Mouse (Mus musculus): Measurements from ENCODE around the gene Krtap15. TPM values are rescaled to one million over a fixed set of nuclear protein-coding genes. Genes with fewer than 3 reads are reported as not detected.

Krtap15 gene
- polyA plus RNA-seq, 1 experiment from 2014 or later, result not detected

- Histone ChIP-seq H3K4me3 (replicated peaks; ENCODE audit: low read length) (no peak overlapping the region), H3K9ac (ENCODE audit: low read length) (no peak overlapping the region), H3K4me2 (ENCODE audit: low read depth, low read length) (no peak overlapping the region), H3K36me3 (ENCODE audit: control insufficient read depth, insufficient read depth, low read length) (no peaks in the 10 kb centered on the region), H3K27me3 (ENCODE audit: control insufficient read depth, insufficient read depth, low read length) (no peaks in the 10 kb centered on the region), H3K9me3 (replicated peaks; ENCODE audit: control insufficient read depth, low read length) (no peaks in the 10 kb centered on the region), H3K4me1 (ENCODE audit: control insufficient read depth, insufficient read depth, low read length) (no peaks in the 10 kb centered on the region), H3K27ac (ENCODE audit: low read length) (no peak overlapping the region)
- WGBS, result 68% methylated on average over 4 of the region's 4 CpGs
- ATAC-seq (ENCODE audit: insufficient read depth, low FRiP score), result no peak
Measured at GRCm38 (mm10) chr16:88848558-88848957, 28.5 kb downstream of the Krtap15 start.

GRCm38 (mm10) chr16:88851450-88851849 lies 31.4 kb downstream of the Krtap15 start:
- no peak overlapping the region for H3K4me2 ChIP-seq (ENCODE audit: low read depth, low read length)
- ATAC-seq (ENCODE audit: insufficient read depth, low FRiP score), result no peak
- no peaks in the 10 kb centered on the region for H3K36me3 ChIP-seq (ENCODE audit: control insufficient read depth, insufficient read depth, low read length)
- no peaks in the 10 kb centered on the region for H3K4me1 ChIP-seq (ENCODE audit: control insufficient read depth, insufficient read depth, low read length)
- no peak overlapping the region for H3K9ac ChIP-seq (ENCODE audit: low read length)
- H3K9me3 ChIP-seq (replicated peaks; ENCODE audit: control insufficient read depth, low read length), result no peaks in the 10 kb centered on the region
- H3K4me3 ChIP-seq (replicated peaks; ENCODE audit: low read length), result no peak overlapping the region
- no peaks in the 10 kb centered on the region for H3K27me3 ChIP-seq (ENCODE audit: control insufficient read depth, insufficient read depth, low read length)
- 16% methylated on average over 5 of the region's 5 CpGs for WGBS
- no peak overlapping the region for H3K27ac ChIP-seq (ENCODE audit: low read length)

- H3K36me3 ChIP-seq (ENCODE audit: control insufficient read depth, insufficient read depth, low read length), result no peaks in the 10 kb centered on the region
- H3K4me3 ChIP-seq (replicated peaks; ENCODE audit: low read length), result no peak overlapping the region
- H3K9me3 ChIP-seq (replicated peaks; ENCODE audit: control insufficient read depth, low read length), result no peaks in the 10 kb centered on the region
- H3K27me3 ChIP-seq (ENCODE audit: control insufficient read depth, insufficient read depth, low read length), result no peaks in the 10 kb centered on the region
- H3K27ac ChIP-seq (ENCODE audit: low read length), result no peak overlapping the region
- H3K9ac ChIP-seq (ENCODE audit: low read length), result no peak overlapping the region
- H3K4me2 ChIP-seq (ENCODE audit: low read depth, low read length), result no peak overlapping the region
- no peaks in the 10 kb centered on the region for H3K4me1 ChIP-seq (ENCODE audit: control insufficient read depth, insufficient read depth, low read length)
- no peak for ATAC-seq (ENCODE audit: insufficient read depth, low FRiP score)
- 89% methylated on average over 4 of the region's 4 CpGs for whole genome bisulfite sequencing
Measured at GRCm38 (mm10) chr16:88864887-88865407, 44.9 kb downstream of the Krtap15 start.

GRCm38 (mm10) chr16:88869311-88869710 lies 49.3 kb downstream of the Krtap15 start, which contains the start of gene Krtap19-1:
Gene Krtap19-1 (minus strand): TSS chr16:88869411.
- no peak within 1 kb of the TSS for H3K9ac ChIP-seq (ENCODE audit: low read length)
- H3K36me3 ChIP-seq (ENCODE audit: control insufficient read depth, insufficient read depth, low read length), result no peaks in the 10 kb centered on the region
- 82% methylated on average over 6 of the region's 6 CpGs for WGBS
- no peak within 1 kb of the TSS for H3K4me3 ChIP-seq (replicated peaks; ENCODE audit: low read length)
- ATAC-seq (ENCODE audit: insufficient read depth, low FRiP score), result no peak
- H3K4me2 ChIP-seq (ENCODE audit: low read depth, low read length), result no peak within 1 kb of the TSS
- no peaks in the 10 kb centered on the region for H3K27me3 ChIP-seq (ENCODE audit: control insufficient read depth, insufficient read depth, low read length)
- H3K9me3 ChIP-seq (replicated peaks; ENCODE audit: control insufficient read depth, low read length), result no peaks in the 10 kb centered on the region
- H3K4me1 ChIP-seq (ENCODE audit: control insufficient read depth, insufficient read depth, low read length), result no peaks in the 10 kb centered on the region
- H3K27ac ChIP-seq (ENCODE audit: low read length), result no peak within 1 kb of the TSS

GRCm38 (mm10) chr16:88874169-88874568 lies 54.2 kb downstream of the Krtap15 start, which contains the start of gene Krtap19-2:
Gene Krtap19-2 (minus strand): TSS chr16:88874269.
- Histone ChIP-seq H3K4me3 (replicated peaks; ENCODE audit: low read length) (no peak within 1 kb of the TSS), H3K4me2 (ENCODE audit: low read depth, low read length) (no peak within 1 kb of the TSS), H3K36me3 (ENCODE audit: control insufficient read depth, insufficient read depth, low read length) (no peaks in the 10 kb centered on the region), H3K27me3 (ENCODE audit: control insufficient read depth, insufficient read depth, low read length) (no peaks in the 10 kb centered on the region), H3K9me3 (replicated peaks; ENCODE audit: control insufficient read depth, low read length) (no peaks in the 10 kb centered on the region), H3K27ac (ENCODE audit: low read length) (no peak within 1 kb of the TSS), H3K9ac (ENCODE audit: low read length) (no peak within 1 kb of the TSS), H3K4me1 (ENCODE audit: control insufficient read depth, insufficient read depth, low read length) (no peaks in the 10 kb centered on the region)
- no peak for ATAC-seq (ENCODE audit: insufficient read depth, low FRiP score)
- 93% methylated on average over 3 of the region's 3 CpGs for WGBS

GRCm38 (mm10) chr16:88877938-88878337 lies 57.9 kb downstream of the Krtap15 start, which contains the start of gene Krtap19-3:
Gene Krtap19-3 (minus strand): TSS chr16:88878038.
- Histone ChIP-seq H3K4me3 (replicated peaks; ENCODE audit: low read length) (no peak within 1 kb of the TSS), H3K27me3 (ENCODE audit: control insufficient read depth, insufficient read depth, low read length) (no peaks in the 10 kb centered on the region), H3K9me3 (replicated peaks; ENCODE audit: control insufficient read depth, low read length) (no peaks in the 10 kb centered on the region), H3K9ac (ENCODE audit: low read length) (no peak within 1 kb of the TSS), H3K36me3 (ENCODE audit: control insufficient read depth, insufficient read depth, low read length) (no peaks in the 10 kb centered on the region), H3K27ac (ENCODE audit: low read length) (no peak within 1 kb of the TSS), H3K4me2 (ENCODE audit: low read depth, low read length) (no peak within 1 kb of the TSS), H3K4me1 (ENCODE audit: control insufficient read depth, insufficient read depth, low read length) (no peaks in the 10 kb centered on the region)
- ATAC-seq (ENCODE audit: insufficient read depth, low FRiP score), result no peak
- 69% methylated on average over 2 of the region's 2 CpGs for WGBS

Other genes starting within 250 kb of the Krtap15 start
- not detected in 2 replicates for gene Krtap24-1, start 207.9 kb upstream of the Krtap15 start, polyA plus RNA-seq (2015; fragmentation: Nextera tagmentation; extraction: Ambion mirVana)
- gene 2310079G19Rik, start 192.5 kb upstream of the Krtap15 start, polyA plus RNA-seq (2015; fragmentation: Nextera tagmentation; extraction: Ambion mirVana), result not detected in 2 replicates
- not detected in 2 replicates for gene Krtap26-1, start 172.4 kb upstream of the Krtap15 start, polyA plus RNA-seq (2015; fragmentation: Nextera tagmentation; extraction: Ambion mirVana)
- gene Krtap27-1, start 148.5 kb upstream of the Krtap15 start, polyA plus RNA-seq (2015; fragmentation: Nextera tagmentation; extraction: Ambion mirVana), result not detected in 2 replicates
- gene 2310061N02Rik, start 112.3 kb upstream of the Krtap15 start, polyA plus RNA-seq (2015; fragmentation: Nextera tagmentation; extraction: Ambion mirVana), result not detected in 2 replicates
- gene Krtap13-1, start 91.4 kb upstream of the Krtap15 start, polyA plus RNA-seq (2015; fragmentation: Nextera tagmentation; extraction: Ambion mirVana), result not detected in 2 replicates
- gene Krtap13, start 68.6 kb upstream of the Krtap15 start, polyA plus RNA-seq (2015; fragmentation: Nextera tagmentation; extraction: Ambion mirVana), result not detected in 2 replicates
- gene 2310034C09Rik, start 61.4 kb upstream of the Krtap15 start, polyA plus RNA-seq (2015; fragmentation: Nextera tagmentation; extraction: Ambion mirVana), result not detected in 2 replicates
- gene 2310057N15Rik, start 46.0 kb upstream of the Krtap15 start, polyA plus RNA-seq (2015; fragmentation: Nextera tagmentation; extraction: Ambion mirVana), result not detected in 2 replicates
- not detected in 2 replicates for gene Gm5965, start 42.3 kb upstream of the Krtap15 start, polyA plus RNA-seq (2015; fragmentation: Nextera tagmentation; extraction: Ambion mirVana)
- not detected in 2 replicates for gene Gm20741, start 8.0 kb upstream of the Krtap15 start, polyA plus RNA-seq (2015; fragmentation: Nextera tagmentation; extraction: Ambion mirVana)
- gene Krtap14, start 5.9 kb downstream of the Krtap15 start, polyA plus RNA-seq (2015; fragmentation: Nextera tagmentation; extraction: Ambion mirVana), result not detected in 2 replicates
- not detected in 2 replicates for gene Krtap19-1, start 49.2 kb downstream of the Krtap15 start, polyA plus RNA-seq (2015; fragmentation: Nextera tagmentation; extraction: Ambion mirVana)
- gene Krtap19-2, start 54.1 kb downstream of the Krtap15 start, polyA plus RNA-seq (2015; fragmentation: Nextera tagmentation; extraction: Ambion mirVana), result not detected in 2 replicates
- gene Krtap19-3, start 57.8 kb downstream of the Krtap15 start, polyA plus RNA-seq (2015; fragmentation: Nextera tagmentation; extraction: Ambion mirVana), result not detected in 2 replicates
- gene Krtap19-4, start 64.9 kb downstream of the Krtap15 start, polyA plus RNA-seq (2015; fragmentation: Nextera tagmentation; extraction: Ambion mirVana), result not detected in 2 replicates
- gene Krtap19-5, start 76.2 kb downstream of the Krtap15 start, polyA plus RNA-seq (2015; fragmentation: Nextera tagmentation; extraction: Ambion mirVana), result not detected in 2 replicates
- gene Krtap19-9b, start 112.0 kb downstream of the Krtap15 start, polyA plus RNA-seq (2015; fragmentation: Nextera tagmentation; extraction: Ambion mirVana), result not detected in 2 replicates
- gene Krtap16-3, start 142.7 kb downstream of the Krtap15 start, polyA plus RNA-seq (2015; fragmentation: Nextera tagmentation; extraction: Ambion mirVana), result not detected in 2 replicates
- not detected in 2 replicates for gene Krtap22-2, start 190.5 kb downstream of the Krtap15 start, polyA plus RNA-seq (2015; fragmentation: Nextera tagmentation; extraction: Ambion mirVana)
- gene Gm10229, start 195.1 kb downstream of the Krtap15 start, polyA plus RNA-seq (2015; fragmentation: Nextera tagmentation; extraction: Ambion mirVana), result not detected in 2 replicates
- not detected in 2 replicates for gene Krtap6-1, start 211.5 kb downstream of the Krtap15 start, polyA plus RNA-seq (2015; fragmentation: Nextera tagmentation; extraction: Ambion mirVana)
- not detected in 2 replicates for gene Gm10228, start 221.3 kb downstream of the Krtap15 start, polyA plus RNA-seq (2015; fragmentation: Nextera tagmentation; extraction: Ambion mirVana)
- gene Krtap6-5, start 227.7 kb downstream of the Krtap15 start, polyA plus RNA-seq (2015; fragmentation: Nextera tagmentation; extraction: Ambion mirVana), result not detected in 2 replicates
- gene 1110025L11Rik, start 243.8 kb downstream of the Krtap15 start, polyA plus RNA-seq (2015; fragmentation: Nextera tagmentation; extraction: Ambion mirVana), result not detected in 2 replicates

Measured in stomach, embryonic 16.5 days (tissue).